Mouse (Mus musculus) small intestine, adult 2 months (tissue): ENCODE data around the gene Apbb2.

Source experiments
- CTCF ChIP-seq: fragments of 200-500 bp; IDR thresholded peaks from 2 replicates; pipeline ENCODE4 v1.5.1; 2012; ENCODE audit warnings: low read depth, mild to moderate bottlenecking, control low read depth, inconsistent platforms, low read length, moderate library complexity, mixed read lengths; ENCODE audit not compliant: insufficient replicate concordance, insufficient read length; ENCODE audit errors: extremely low read depth
- POLR2A ChIP-seq: fragments of 200-500 bp; IDR thresholded peaks from 2 replicates; pipeline ENCODE4 v1.6.1; 2012; ENCODE audit warnings: low read depth, mild to moderate bottlenecking, control low read depth, inconsistent platforms, low read length, moderate library complexity

- no peak for TF ChIP-seq POLR2A
- no peak for TF ChIP-seq CTCF
These were observed 183.4 kb downstream of the Apbb2 start for GRCm38 (mm10) chr5:66435158-66435557.
